Mouse (Mus musculus) heart, embryonic 14.5 days (tissue): ENCODE data around the gene Casc3. TPM values are rescaled to one million over a fixed set of nuclear protein-coding genes. Genes with fewer than 3 reads are reported as not detected.

ENCODE experiments used
- ATAC-seq: fragments of 200-750 bp; cut with Nextera tagmentation; 2 replicates; pipeline ENCODE4 v1.8.0; 2017; ENCODE audit warnings: low read depth, moderate TSS enrichment; ENCODE audit not compliant: insufficient number of reproducible peaks, insufficient read depth, low FRiP score
- H3K27ac ChIP-seq, 2 experiments: fragments of 200-500 bp in 1 of 2; fragments of 300-500 bp in 1 of 2; sonication (generic) in 1 of 2; replicated peaks in 1 of 2; 2 replicates each; pipeline ENCODE4 v1.5.1; 2012 to 2014; ENCODE audit warnings: low read depth in 2 of 2, low read length in 2 of 2, control low read depth in 1 of 2, mild to moderate bottlenecking in 1 of 2, mixed read lengths in 1 of 2; ENCODE audit not compliant: control insufficient read depth in 1 of 2, insufficient read depth in 1 of 2
- H3K27me3 ChIP-seq: fragments of 300-500 bp; sonication (generic); 2 replicates; pipeline ENCODE4 v1.6.1; 2014; ENCODE audit warnings: mild to moderate bottlenecking, low read length, control low read depth; ENCODE audit not compliant: control insufficient read depth, insufficient read depth
- H3K36me3 ChIP-seq: fragments of 300-500 bp; sonication (generic); 2 replicates; pipeline ENCODE4 v1.6.1; 2014; ENCODE audit warnings: mild to moderate bottlenecking, control low read depth, low read length, mixed read lengths; ENCODE audit not compliant: control insufficient read depth, insufficient read depth
- H3K4me1 ChIP-seq, 2 experiments: fragments of 200-500 bp in 1 of 2; fragments of 300-500 bp in 1 of 2; sonication (generic) in 1 of 2; 2 replicates each; pipeline ENCODE4 v1.6.1; 2012 to 2014; ENCODE audit warnings: low read length in 2 of 2, control low read depth in 1 of 2, mixed read lengths in 1 of 2; ENCODE audit not compliant: control insufficient read depth in 2 of 2, insufficient read depth in 2 of 2
- H3K4me2 ChIP-seq: fragments of 300-500 bp; sonication (generic); 2 replicates; pipeline ENCODE4 v1.6.1; 2014; ENCODE audit warnings: mild to moderate bottlenecking, low read length
- H3K4me3 ChIP-seq, 2 experiments: fragments of 200-500 bp in 1 of 2; fragments of 300-500 bp in 1 of 2; sonication (generic) in 1 of 2; 2 replicates each; pipeline ENCODE4 v1.5.1; 2012 to 2014; ENCODE audit warnings: low read length in 2 of 2, mild to moderate bottlenecking in 2 of 2, control low read depth in 1 of 2, low read depth in 1 of 2, moderate library complexity in 1 of 2; ENCODE audit not compliant: control insufficient read depth in 1 of 2, insufficient read depth in 1 of 2
- H3K9ac ChIP-seq: fragments of 300-500 bp; sonication (generic); 2 replicates; pipeline ENCODE4 v1.6.1; 2014; ENCODE audit warnings: mild to moderate bottlenecking, low read length
- H3K9me3 ChIP-seq: fragments of 300-500 bp; sonication (generic); 2 replicates; pipeline ENCODE4 v1.6.1; 2016; ENCODE audit warnings: low read length, control low read depth; ENCODE audit not compliant: control insufficient read depth
- WGBS: fragments of 180-500 bp; shearing (Covaris S2); extraction: QIAGEN DNeasy Blood & Tissue Kit; methylation state at CpG from one replicate; pipeline ENCODE4 v1.1.7; 2014; 5-methylcytosine and 5-hydroxymethylcytosine counted together
- polyA plus RNA-seq: library from polyadenylated mRNA; unstranded; fragments of >200 nt; fragmentation: Nextera tagmentation; extraction: Ambion mirVana; gene quantifications from 2 replicates; pipeline ENCODE4 v1.2.1, GENCODE M21; 2014

The Casc3 gene
- polyA plus RNA-seq, 1 experiment from 2014 or later: 22.9 TPM

- no peaks in the 10 kb centered on the region for H3K36me3 ChIP-seq
- H3K9ac ChIP-seq: no peak overlapping the region
- H3K4me2 ChIP-seq: no peak overlapping the region
- ATAC-seq: no peak
- no peaks in the 10 kb centered on the region for H3K27me3 ChIP-seq
- H3K27ac ChIP-seq: no peak overlapping the region
- H3K4me3 ChIP-seq: no peak overlapping the region
- no peaks in the 10 kb centered on the region for H3K9me3 ChIP-seq
- H3K4me1 ChIP-seq: peaks cover 8 to 15% of the 10 kb centered on the region in 2 experiments
- WGBS: 10% methylated on average over 4 of the region's 4 CpGs
These were observed 12.6 kb upstream of the Casc3 start for GRCm38 (mm10) chr11:98792081-98792480.

- no peaks in the 10 kb centered on the region for H3K27me3 ChIP-seq
- H3K4me1 ChIP-seq: peaks cover 6 to 25% of the 10 kb centered on the region in 2 experiments
- ATAC-seq: peak; percentile 47
- H3K4me2 ChIP-seq: peak overlapping the region; percentile 95
- H3K9me3 ChIP-seq: no peaks in the 10 kb centered on the region
- peak overlapping the region; percentile 100 for H3K27ac ChIP-seq
- H3K9ac ChIP-seq: peak overlapping the region; percentile 100
- H3K4me3 ChIP-seq: peak overlapping the region; percentile 76 to 96
- H3K36me3 ChIP-seq: peaks cover 15% of the 10 kb centered on the region
- WGBS: under 1% methylated on average over 28 of the region's 30 CpGs
These were observed 10.2 kb upstream of the Casc3 start for GRCm38 (mm10) chr11:98794469-98795014.

- peaks cover 21% of the 10 kb centered on the region for H3K36me3 ChIP-seq
- H3K4me2 ChIP-seq: peak within 1 kb of the TSS; percentile 95
- H3K4me3 ChIP-seq: peak within 1 kb of the TSS; percentile 76 to 96
- peak within 1 kb of the TSS; percentile 100 for H3K9ac ChIP-seq
- peaks cover 6 to 21% of the 10 kb centered on the region in 2 experiments for H3K4me1 ChIP-seq
- no peaks in the 10 kb centered on the region for H3K27me3 ChIP-seq
- H3K9me3 ChIP-seq: no peaks in the 10 kb centered on the region
- ATAC-seq: peak; percentile 64
- under 1% methylated on average over 57 of the region's 89 CpGs for whole genome bisulfite sequencing
- H3K27ac ChIP-seq: peak within 1 kb of the TSS; percentile 100
These were observed 9.5 kb upstream of the Casc3 start, which contains the start of gene Msl1 for GRCm38 (mm10) chr11:98795015-98795713. Gene Msl1 (plus strand): TSS chr11:98795516.

GRCm38 (mm10) chr11:98795714-98796514 is 8.8 kb upstream of the Casc3 start:
- Histone ChIP-seq H3K4me1 (peaks cover 6 to 21% of the 10 kb centered on the region in 2 experiments), H3K9ac (peak overlapping the region; percentile 100), H3K9me3 (no peaks in the 10 kb centered on the region), H3K36me3 (peaks cover 29% of the 10 kb centered on the region), H3K27me3 (no peaks in the 10 kb centered on the region), H3K27ac (peak overlapping the region; percentile 100), H3K4me3 (peak overlapping the region; percentile 76 to 96), H3K4me2 (peak overlapping the region; percentile 95)
- WGBS: 1% methylated on average over 63 of the region's 74 CpGs
- peak; percentile 54 for ATAC-seq

GRCm38 (mm10) chr11:98796515-98797216 is 8.0 kb upstream of the Casc3 start:
- H3K36me3 ChIP-seq: peaks cover 36% of the 10 kb centered on the region
- H3K27me3 ChIP-seq: no peaks in the 10 kb centered on the region
- peak overlapping the region; percentile 100 for H3K9ac ChIP-seq
- ATAC-seq: 0 out of 2 replicates have a peak, but pooled peaks have one; percentile 28
- peak overlapping the region; percentile 76 to 96 for H3K4me3 ChIP-seq
- peak overlapping the region; percentile 100 for H3K27ac ChIP-seq
- no peaks in the 10 kb centered on the region for H3K9me3 ChIP-seq
- peaks cover 6 to 21% of the 10 kb centered on the region in 2 experiments for H3K4me1 ChIP-seq
- peak overlapping the region; percentile 95 for H3K4me2 ChIP-seq
- 2% methylated on average over 23 of the region's 23 CpGs for whole genome bisulfite sequencing

DNA sequence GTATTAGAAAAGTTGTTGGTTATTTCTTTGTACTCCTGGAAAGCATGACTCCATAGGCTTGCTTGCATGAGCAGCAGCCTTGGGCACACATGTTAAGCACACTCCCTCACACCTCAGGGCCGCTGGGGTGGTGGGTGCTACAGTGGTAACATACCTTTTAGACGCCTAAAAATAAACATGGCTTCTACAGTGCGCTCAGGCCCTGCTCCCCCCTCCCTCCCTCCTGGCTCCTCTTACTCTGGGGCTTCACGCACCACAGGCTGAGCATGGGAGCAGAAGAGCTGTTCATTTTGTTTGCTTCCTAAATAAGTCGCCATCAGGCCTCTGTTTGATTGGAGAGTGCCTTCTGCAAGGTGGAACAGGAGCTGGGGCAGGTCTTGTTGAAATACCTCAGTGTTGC is 7.4 kb upstream of the Casc3 start:
- under 1% methylated on average over 5 of the region's 5 CpGs for WGBS
- Histone ChIP-seq H3K27me3 (no peaks in the 10 kb centered on the region), H3K9ac (peak overlapping the region; percentile 100), H3K9me3 (no peaks in the 10 kb centered on the region), H3K36me3 (peaks cover 43% of the 10 kb centered on the region), H3K4me2 (peak overlapping the region; percentile 95), H3K27ac (peak overlapping the region; percentile 100; a peak in 3 of 4 replicates), H3K4me3 (peak overlapping the region; percentile 76 to 96), H3K4me1 (peaks cover 6 to 21% of the 10 kb centered on the region in 2 experiments)
- ATAC-seq: no peak

DNA sequence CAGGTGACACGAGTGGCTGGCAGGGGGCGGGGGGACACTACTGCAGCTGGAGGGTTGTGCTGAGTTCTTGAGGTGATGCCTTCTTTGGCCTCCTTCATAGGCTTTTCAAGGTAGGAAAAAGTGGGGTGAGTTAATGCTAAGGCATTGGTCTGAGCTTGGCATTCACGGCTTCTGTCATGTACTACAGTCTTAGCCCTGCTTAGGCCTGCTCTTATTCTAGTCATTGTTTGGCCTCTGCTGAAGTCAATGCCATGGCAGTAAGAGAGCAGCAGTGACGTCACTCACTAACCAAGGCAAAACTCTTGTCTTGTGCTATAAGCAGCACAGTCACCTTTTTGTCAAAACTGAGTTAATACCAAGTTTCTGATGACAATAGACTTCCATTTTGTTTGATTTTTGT is 6.8 kb upstream of the Casc3 start:
- Histone ChIP-seq H3K9ac (peak overlapping the region; percentile 100), H3K4me1 (peaks cover 6 to 21% of the 10 kb centered on the region in 2 experiments), H3K4me3 (peak overlapping the region; percentile 76 to 96), H3K27ac (peak overlapping the region; percentile 100; a peak in 3 of 4 replicates), H3K27me3 (no peaks in the 10 kb centered on the region), H3K9me3 (no peaks in the 10 kb centered on the region), H3K36me3 (peaks cover 49% of the 10 kb centered on the region), H3K4me2 (peak overlapping the region; percentile 95)
- WGBS: 34% methylated on average over 4 of the region's 4 CpGs
- no peak for ATAC-seq
